34 mouse cellular contexts compared by ENCODE assay signal in the genomic region with DNA sequence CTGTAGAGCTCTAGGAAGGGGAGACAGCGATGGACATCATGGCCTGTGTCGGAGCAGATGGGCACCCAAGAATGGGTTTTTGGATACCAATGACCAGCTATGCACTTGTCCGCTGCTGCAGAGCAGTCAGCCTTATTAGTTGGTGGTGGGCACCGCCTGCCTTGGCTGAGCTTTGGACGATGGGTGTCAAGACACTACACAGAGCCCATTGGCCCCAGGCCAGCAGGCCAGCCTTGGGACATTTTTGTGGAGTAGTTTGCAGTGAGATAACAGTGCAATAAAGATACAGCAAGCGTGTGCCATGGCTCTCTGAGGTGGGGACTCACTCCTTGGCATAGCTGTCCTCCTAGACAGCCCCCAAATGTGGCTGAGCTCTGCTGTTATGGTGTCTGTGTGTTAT. TPM values are rescaled to one million over a fixed set of nuclear protein-coding genes. Genes with fewer than 3 reads are reported as not detected.
DNase-seq lines count a peak whose midpoint lies in the region; ATAC-seq and TF ChIP-seq lines count a peak whose summit lies in the region.
"Had no signal": no experiment of that assay in that cellular context is flagged by ENCODE, and none has a peak within 500 bp of the region (broad histone marks: within the 10 kb centered on the region; RNA-seq: fewer than 3 reads in every experiment).

No protein-coding gene starts in this region.

- TF ChIP-seq CTCF in heart, postnatal 0 days (IDR thresholded peaks at IDR 0.05; ENCODE audit: low read depth): no peak

- WGBS in heart, postnatal 0 days: 58% methylated on average over 6 of the region's 6 CpGs
- 76% methylated on average over 6 of the region's 6 CpGs for WGBS in heart, embryonic 10.5 days

- no peaks in the 10 kb centered on the region for H3K9me3 ChIP-seq in heart, postnatal 0 days (replicated peaks; ENCODE audit: control insufficient read depth, low read length)
- H3K9me3 ChIP-seq in heart, embryonic 10.5 days: no peaks in the 10 kb centered on the region
- H3K9me3 ChIP-seq: embryonic facial prominence, embryonic 10.5 days; embryonic facial prominence, embryonic 13.5 days; forebrain, embryonic 12.5 days; forebrain, embryonic 15.5 days; heart, embryonic 12.5 days; hindbrain, embryonic 12.5 days; hindbrain, embryonic 15.5 days had no signal

- H3K36me3 ChIP-seq in heart, postnatal 0 days (replicated peaks; ENCODE audit: control insufficient read depth, insufficient read depth, low read length): peaks cover 19% of the 10 kb centered on the region
- 0 out of 2 replicates have a peak, but pooled peaks cover 4% of the 10 kb centered on the region for H3K36me3 ChIP-seq in heart, embryonic 10.5 days
- H3K36me3 ChIP-seq: embryonic facial prominence, embryonic 13.5 days had no signal

- H3K4me2 ChIP-seq in heart, postnatal 0 days (ENCODE audit: low read depth, low read length): no peak overlapping the region
- H3K4me2 ChIP-seq: embryonic facial prominence, embryonic 13.5 days; forebrain, embryonic 12.5 days; forebrain, embryonic 15.5 days; heart, embryonic 12.5 days; hindbrain, embryonic 12.5 days; hindbrain, embryonic 15.5 days had no signal

- peaks cover 10% of the 10 kb centered on the region for H3K4me1 ChIP-seq in heart, postnatal 0 days (ENCODE audit: control insufficient read depth, insufficient read depth)
- H3K4me1 ChIP-seq in heart, embryonic 10.5 days: peaks cover 3% of the 10 kb centered on the region; the same call in 1 of the 2 replicates
- H3K4me1 ChIP-seq: embryonic facial prominence, embryonic 10.5 days; embryonic facial prominence, embryonic 13.5 days; forebrain, embryonic 12.5 days; forebrain, embryonic 15.5 days; hindbrain, embryonic 12.5 days; hindbrain, embryonic 15.5 days had no signal

- no peak overlapping the region for H3K27ac ChIP-seq in heart, postnatal 0 days (ENCODE audit: low read depth)
- H3K27ac ChIP-seq in heart, embryonic 10.5 days: no peak overlapping the region
- H3K27ac ChIP-seq: embryonic facial prominence, embryonic 10.5 days; embryonic facial prominence, embryonic 13.5 days; forebrain, embryonic 12.5 days; forebrain, embryonic 15.5 days; heart, adult 2 months; hindbrain, embryonic 12.5 days; hindbrain, embryonic 15.5 days had no signal

- peak; percentile 51; the same call in 1 of the 2 replicates for ATAC-seq in heart, postnatal 0 days (ENCODE audit: insufficient read depth, low read depth)
- ATAC-seq: activated CD4-positive, CD25-positive, alpha-beta regulatory T cell, adult 4 months; CD4-positive, CD25-positive, alpha-beta regulatory T cell, adult 4 months; forebrain, embryonic 15.5 days; intestine, postnatal 0 days had no signal

- DNase-seq in adrenal gland, postnatal 36 days: peak; percentile 18 to 28
- DNase-seq in adrenal gland, adult 2 months: no peak
- DNase-seq in heart, postnatal 0 days (ENCODE audit: low spot score): no peak
- no peak for DNase-seq in heart, embryonic 10.5 days (ENCODE audit: low spot score)
- peak; percentile 45 for DNase-seq in ovary, postnatal 36 days (ENCODE audit: low spot score)
- no peak for DNase-seq in ovary, postnatal 10 days (ENCODE audit: low spot score)
- DNase-seq in right cerebral cortex, postnatal 4 days: no peak
- DNase-seq: cerebellum, adult 11-12 months; cerebellum, adult 8-10 months; cerebellum, postnatal 10 days; cerebellum, postnatal 36 days; embryo, embryonic 11 days; gastrocnemius, postnatal 25 days; heart, adult 2 months; heart, postnatal 10 days; kidney, adult 2 months had no signal

- no peak overlapping the region for H3K4me3 ChIP-seq in heart, postnatal 0 days (ENCODE audit: low read depth, low read length)
- no peak overlapping the region for H3K4me3 ChIP-seq in heart, embryonic 10.5 days
- H3K4me3 ChIP-seq: embryonic facial prominence, embryonic 10.5 days; embryonic facial prominence, embryonic 13.5 days; erythroblast, embryonic 14.5 days; forebrain, embryonic 12.5 days; forebrain, embryonic 15.5 days; heart, adult 2 months; heart, embryonic 12.5 days; hindbrain, embryonic 12.5 days; hindbrain, embryonic 15.5 days had no signal

- no peak overlapping the region for H3K9ac ChIP-seq in heart, postnatal 0 days (replicated peaks; ENCODE audit: low read depth, low read length)
- H3K9ac ChIP-seq: embryonic facial prominence, embryonic 13.5 days; forebrain, embryonic 12.5 days; forebrain, embryonic 15.5 days; heart, embryonic 12.5 days; hindbrain, embryonic 12.5 days; hindbrain, embryonic 15.5 days had no signal

- H3K27me3 ChIP-seq in heart, postnatal 0 days (ENCODE audit: control insufficient read depth, insufficient read depth, low read length): no peaks in the 10 kb centered on the region
- no peaks in the 10 kb centered on the region; the same call in 1 of the 2 replicates for H3K27me3 ChIP-seq in heart, embryonic 10.5 days (ENCODE audit: insufficient read depth, poor library complexity, severe bottlenecking)
- H3K27me3 ChIP-seq: embryonic facial prominence, embryonic 13.5 days; forebrain, embryonic 12.5 days; forebrain, embryonic 15.5 days; hindbrain, embryonic 12.5 days; hindbrain, embryonic 15.5 days had no signal

- no peak for TF ChIP-seq EP300 in heart, postnatal 0 days (IDR thresholded peaks at IDR 0.05; ENCODE audit: low read depth)

RNA-seq across cellular contexts. Expression of a gene that starts 10.1 kb away (rescaled TPM):
- not detected for total RNA-seq in adrenal gland, postnatal 36 days (2021)
- not detected for total RNA-seq in adrenal gland, adult 2 months (2021)
- 0.18 TPM in 1 of 2 replicates, not detected in the other for polyA plus RNA-seq in adrenal gland, adult 2 months (2012; rRNA removed)
- not detected in 2 replicates for total RNA-seq in heart, postnatal 0 days (2014; rRNA removed; ENCODE audit: low replicate concordance)
- 0.19 TPM in 1 of 2 replicates, not detected in the other for polyA plus RNA-seq in heart, postnatal 0 days (2015; fragmentation: Nextera tagmentation; extraction: Ambion mirVana)
- polyA plus RNA-seq in heart, embryonic 10.5 days (2016; fragmentation: Nextera tagmentation; extraction: Ambion mirVana): not detected in 2 replicates
- total RNA-seq: gastrocnemius, adult 8-10 months; gastrocnemius, postnatal 25 days; heart, adult 2 months; heart, postnatal 10 days; hematopoietic stem cell, adult 5-6 weeks; MEL had no signal
- polyA plus RNA-seq: activated CD4-positive, CD25-positive, alpha-beta regulatory T cell, adult 4 months; C2C12; CD4-positive, CD25-positive, alpha-beta regulatory T cell, adult 4 months; cortical plate, adult 2 months; embryonic facial prominence, embryonic 10.5 days; embryonic facial prominence, embryonic 13.5 days; erythroblast, embryonic 14.5 days; forebrain, embryonic 12.5 days; forebrain, embryonic 15.5 days; gonadal fat pad, adult 2 months; heart, adult 2 months; heart, embryonic 12.5 days; intestine, embryonic 14.5 days; intestine, postnatal 0 days had no signal

RNA-seq across cellular contexts. Expression of a gene that starts 55.5 kb away (rescaled TPM):
- total RNA-seq in adrenal gland, postnatal 36 days (2021): 10 to 100 TPM; 12.2 to 12.5 TPM
- total RNA-seq in adrenal gland, adult 2 months (2021): 10 to 100 TPM in 1 of 2 experiments, 1 to 10 TPM in 1; 8.4 to 20.5 TPM
- 37.7 and 39.7 TPM in 2 replicates for polyA plus RNA-seq in adrenal gland, adult 2 months (2012; rRNA removed)
- total RNA-seq in heart, postnatal 0 days (2014; rRNA removed; ENCODE audit: low replicate concordance): 9.1 and 16.3 TPM in 2 replicates
- polyA plus RNA-seq in heart, postnatal 0 days (2015; fragmentation: Nextera tagmentation; extraction: Ambion mirVana): 4.4 and 4.6 TPM in 2 replicates
- polyA plus RNA-seq in heart, embryonic 10.5 days (2016; fragmentation: Nextera tagmentation; extraction: Ambion mirVana): 2.4 and 4.9 TPM in 2 replicates
- total RNA-seq: MEL had no signal
- polyA plus RNA-seq: activated CD4-positive, CD25-positive, alpha-beta regulatory T cell, adult 4 months; CD4-positive, CD25-positive, alpha-beta regulatory T cell, adult 4 months had no signal

Comparison
In these comparisons a context has a peak if more than half of its experiments do, and no peak if none do; other contexts are left out.
1. DNase-seq: peak in adrenal gland, postnatal 36 days (2 of 2) and ovary, postnatal 36 days (single experiment); none in adrenal gland, adult 2 months (single experiment), heart, postnatal 0 days (single experiment), heart, embryonic 10.5 days (single experiment), ovary, postnatal 10 days (single experiment) and right cerebral cortex, postnatal 4 days (single experiment).